Mouse (Mus musculus): ENCODE results near the gene Dhx29.
"Not testable (repeated sequence)": the region's sequence is repeated elsewhere in the genome, so short reads cannot be mapped to it uniquely, and the experiment has no call there.

Gene Dhx29

GRCm38 (mm10) chr13:112987991-112988390 is 60.7 kb downstream of the Dhx29 start:
- no peak for DNase-seq

DNA sequence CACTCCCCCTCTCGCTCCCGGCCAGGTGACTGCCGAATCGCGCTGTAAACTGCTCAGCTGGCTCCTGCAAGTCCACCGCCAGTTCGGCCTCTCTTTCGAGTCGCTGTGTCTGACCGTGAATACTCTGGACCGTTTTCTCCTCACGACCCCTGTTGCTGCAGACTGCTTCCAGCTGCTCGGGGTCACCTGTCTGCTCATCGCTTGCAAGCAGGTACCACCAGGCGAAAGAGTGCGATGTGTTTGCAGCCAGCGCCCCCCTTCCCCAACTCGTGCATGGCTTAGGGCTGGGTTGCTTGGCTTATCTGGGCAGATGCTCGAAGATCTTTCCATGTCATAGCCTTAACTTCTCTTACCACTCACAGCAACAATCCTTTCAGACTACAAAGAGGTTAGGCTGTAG is 61.6 kb downstream of the Dhx29 start:
- DNase-seq = no peak

- DNase-seq = peak; percentile 46
These were observed 62.3 kb downstream of the Dhx29 start for GRCm38 (mm10) chr13:112989541-112989940.

DNA sequence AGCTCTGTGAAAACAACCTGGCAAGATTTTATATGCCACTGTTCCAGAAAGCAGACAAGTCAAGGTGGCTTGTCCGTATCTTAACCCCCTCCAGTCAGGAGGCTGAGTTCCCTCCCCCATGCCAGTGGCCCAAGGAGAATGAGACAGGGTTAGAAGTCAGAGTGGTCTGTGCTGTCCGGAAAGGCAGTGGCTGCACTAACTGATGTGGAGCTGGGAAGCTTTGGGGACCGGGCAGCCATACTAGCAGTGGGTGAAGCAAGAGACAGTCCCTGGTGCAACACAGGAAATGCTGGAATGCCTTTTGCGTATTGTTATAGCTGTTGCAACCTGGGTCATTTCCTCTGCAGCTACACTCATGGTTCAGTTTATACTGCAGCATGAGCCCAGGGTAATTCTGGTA is 63.1 kb downstream of the Dhx29 start:
- no peak for DNase-seq

- peak; percentile 48 for DNase-seq
These were observed 66.4 kb downstream of the Dhx29 start, which contains the start of gene Mcidas for GRCm38 (mm10) chr13:112993531-112994152. Gene Mcidas (plus strand): TSS chr13:112993845.

GRCm38 (mm10) chr13:112994191-112994590 is 66.9 kb downstream of the Dhx29 start:
- peak; percentile 72 for DNase-seq

DNA sequence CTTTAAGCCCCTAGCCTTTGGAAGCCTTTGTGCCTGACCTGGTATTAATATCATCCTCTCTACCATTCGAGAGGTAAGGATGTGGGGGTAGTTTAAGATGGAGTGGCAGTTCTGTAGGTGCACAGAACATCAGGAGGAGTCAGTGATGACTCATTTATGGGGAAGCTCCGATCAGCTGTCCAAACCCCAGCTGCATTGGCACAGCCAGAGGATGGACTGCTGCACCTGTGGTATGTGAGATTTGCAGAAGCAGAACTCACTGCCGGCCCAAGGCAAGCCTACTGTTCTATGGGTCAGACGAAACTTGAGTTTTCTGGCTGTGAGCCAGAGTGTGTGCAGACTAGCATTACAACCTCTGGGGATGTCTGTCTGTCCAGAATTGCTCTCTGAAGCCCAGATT is 69.2 kb downstream of the Dhx29 start:
- no peak for DNase-seq

DNA sequence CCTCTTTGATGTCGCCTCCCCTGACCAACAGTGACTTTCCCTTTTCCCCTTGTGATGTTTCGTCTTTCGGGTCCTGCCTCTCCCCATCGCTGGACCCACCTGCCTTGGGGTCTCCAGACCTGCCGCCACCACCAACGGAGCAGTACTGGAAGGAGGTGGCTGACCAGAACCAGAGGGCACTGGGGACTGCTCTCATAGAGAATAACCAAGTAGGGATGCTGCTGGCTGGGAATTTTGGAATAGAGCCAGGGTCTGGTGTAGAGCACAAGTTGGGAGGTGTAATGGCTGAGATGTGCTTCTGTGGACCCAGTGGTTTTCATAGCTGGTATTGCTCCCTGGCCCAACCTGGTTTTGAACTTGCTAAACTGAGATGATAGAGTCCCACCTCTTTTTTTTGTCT is 70.1 kb downstream of the Dhx29 start:
- no peak for DNase-seq

DNA sequence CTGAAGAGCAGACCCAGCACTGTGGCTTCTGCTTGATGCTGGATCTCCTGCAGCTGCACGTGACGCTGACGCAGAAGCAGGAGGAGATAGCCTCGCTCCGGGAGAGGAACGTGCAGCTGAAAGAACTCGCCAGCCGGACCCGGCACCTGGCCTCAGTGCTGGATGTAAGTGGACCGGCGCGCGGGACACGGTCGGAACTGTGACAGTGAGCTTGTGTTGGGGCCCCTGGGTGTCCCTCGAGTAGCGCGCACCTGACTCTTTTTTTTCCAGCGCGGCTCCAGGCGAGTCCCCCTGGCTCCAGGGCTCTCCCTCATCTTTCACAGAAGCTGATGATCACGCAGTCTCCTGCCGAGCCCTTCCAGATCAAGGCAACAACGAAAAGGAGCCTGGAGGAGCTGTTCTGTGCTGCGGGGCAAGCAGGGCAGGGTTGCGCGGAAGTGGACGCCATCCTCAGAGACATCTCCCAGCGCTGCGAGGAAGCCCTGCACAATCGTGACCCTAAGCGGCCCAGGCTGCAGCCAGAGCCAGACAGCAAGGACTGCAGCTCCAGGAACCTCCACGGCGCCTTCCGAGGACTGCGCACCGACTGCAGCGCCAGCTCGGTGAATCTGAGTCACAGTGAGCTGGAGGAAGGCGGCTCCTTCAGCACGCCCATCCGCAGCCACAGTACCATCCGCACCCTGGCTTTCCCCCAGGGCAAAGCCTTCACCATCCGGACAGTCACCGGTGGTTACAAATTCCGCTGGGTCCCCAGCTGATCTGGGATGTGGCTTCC is 71.4 kb downstream of the Dhx29 start:
- peak; percentile 67 for DNase-seq

- DNase-seq = no peak
These were observed 72.8 kb downstream of the Dhx29 start for GRCm38 (mm10) chr13:113000090-113000489.

GRCm38 (mm10) chr13:113000576-113001318 is 73.5 kb downstream of the Dhx29 start:
- no peak for DNase-seq

DNA sequence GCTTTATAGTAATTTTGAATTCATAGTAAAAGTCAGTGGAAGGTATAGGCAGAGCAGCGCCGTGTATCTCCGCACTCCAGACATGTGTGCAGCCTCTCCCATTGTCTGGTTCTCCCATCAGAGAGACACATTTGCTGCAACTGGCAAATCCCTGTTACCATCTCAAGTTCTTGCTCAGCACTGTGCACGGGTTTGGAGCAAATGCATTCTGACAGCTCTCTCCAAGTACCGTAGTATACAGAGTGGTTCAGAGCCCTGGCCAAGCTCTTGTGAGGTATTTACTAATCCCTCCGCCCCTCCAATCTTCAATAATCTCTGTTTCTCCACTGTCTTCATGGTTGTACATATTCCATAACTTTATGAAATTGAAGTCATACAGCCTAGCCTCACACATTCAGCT is 85.4 kb downstream of the Dhx29 start:
- no peak for DNase-seq

DNA sequence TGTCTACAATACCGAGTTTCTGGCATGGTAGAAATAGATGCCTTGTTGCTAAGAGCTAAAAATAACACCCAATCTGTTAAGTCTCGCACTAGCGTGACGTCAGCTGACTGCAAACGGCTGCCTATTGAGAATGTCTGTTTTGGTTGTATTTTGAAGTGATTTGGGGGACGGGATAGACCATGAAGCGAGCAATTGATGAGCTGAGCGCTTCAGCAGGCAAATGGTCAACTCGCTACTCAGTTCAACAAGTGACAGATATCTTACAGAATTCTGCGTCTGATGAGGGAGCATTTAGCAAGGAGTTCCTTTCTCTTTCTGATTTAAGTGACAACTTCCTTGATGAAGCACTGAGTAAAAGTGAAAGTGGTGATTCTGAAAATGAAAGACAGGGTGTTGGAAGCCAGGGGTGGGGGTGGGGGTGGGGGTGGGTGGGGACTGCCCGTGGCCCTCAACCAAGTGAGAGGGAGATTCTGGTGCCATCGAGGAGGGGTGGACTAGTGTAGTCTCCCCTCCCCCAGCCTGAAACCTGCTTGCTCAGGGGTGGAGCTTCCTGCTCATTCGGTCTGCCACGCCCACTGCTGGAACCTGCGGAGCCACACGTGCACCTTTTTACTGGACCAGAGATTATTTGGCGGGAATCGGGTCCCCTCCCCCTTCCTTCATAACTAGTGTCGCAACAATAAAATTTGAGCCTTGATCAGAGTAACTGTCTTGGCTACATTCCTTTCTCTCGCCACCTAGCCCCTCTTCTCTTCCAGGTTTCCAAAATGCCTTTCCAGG is 86.1 kb downstream of the Dhx29 start:
- DNase-seq = not testable (repeated sequence)
